Mouse (Mus musculus) spleen, adult 2 months (tissue): ENCODE results near the gene Gnl3l. TPM values are rescaled to one million over a fixed set of nuclear protein-coding genes. Genes with fewer than 3 reads are reported as not detected.

Source experiments
- DNase-seq, 2 experiments: peaks; one replicate each; pipeline versions ENCODE4 v3.0.0 to v3.0.0-alpha.2; 2012 to 2021; ENCODE audit warnings: low spot score in 2 of 2, low read depth in 1 of 2
- H3K27ac ChIP-seq: fragments of 200-500 bp; 2 replicates; pipeline ENCODE4 v1.5.1; 2012; ENCODE audit warnings: low read length, inconsistent platforms; ENCODE audit not compliant: insufficient read depth
- H3K27me3 ChIP-seq: fragments of 200-500 bp; 2 replicates; pipeline ENCODE4 v1.6.1; 2012; ENCODE audit warnings: mild to moderate bottlenecking, moderate library complexity, low read length, inconsistent platforms; ENCODE audit not compliant: control insufficient read depth, insufficient read depth
- H3K36me3 ChIP-seq: fragments of 200-500 bp; 2 replicates; pipeline ENCODE4 v1.6.1; 2012; ENCODE audit warnings: mild to moderate bottlenecking, low read length, inconsistent platforms; ENCODE audit not compliant: control insufficient read depth, insufficient read depth
- H3K4me1 ChIP-seq: fragments of 200-500 bp; 2 replicates; pipeline ENCODE4 v1.6.1; 2011; ENCODE audit warnings: inconsistent platforms; ENCODE audit not compliant: control insufficient read depth, insufficient read depth, insufficient read length
- H3K4me3 ChIP-seq: fragments of 200-500 bp; 2 replicates; pipeline ENCODE4 v1.5.1; 2011; ENCODE audit warnings: mild to moderate bottlenecking, inconsistent platforms; ENCODE audit not compliant: insufficient read depth, insufficient read length; ENCODE audit errors: extremely low read depth
- CTCF ChIP-seq: fragments of 200-500 bp; IDR thresholded peaks from 2 replicates; pipeline ENCODE4 v1.5.1; 2011; ENCODE audit warnings: mild to moderate bottlenecking, inconsistent platforms; ENCODE audit not compliant: insufficient read depth, insufficient read length, insufficient replicate concordance; ENCODE audit errors: extremely low read depth
- POLR2A ChIP-seq: fragments of 200-500 bp; IDR thresholded peaks from 2 replicates; pipeline ENCODE4 v1.6.1; 2011; ENCODE audit warnings: low read depth, low read length, inconsistent platforms
- WGBS: fragments of 180-500 bp; shearing (Covaris S2); methylation state at CpG from one replicate; pipeline ENCODE4 v1.1.7; 2018; 5-methylcytosine and 5-hydroxymethylcytosine counted together
- polyA plus RNA-seq: library from polyadenylated mRNA; depleted of rRNA; stranded (reverse); fragments of >200 nt; gene quantifications from 2 replicates; pipeline ENCODE4 v1.2.3, GENCODE M21; 2012; rRNA removed

The Gnl3l gene
- polyA plus RNA-seq: 5.3 and 6.0 TPM in 2 replicates

- H3K36me3 ChIP-seq: no peaks in the 10 kb centered on the region
- no peaks in the 10 kb centered on the region; the same call in 1 of the 2 replicates for H3K4me1 ChIP-seq
- WGBS: 26% methylated on average over 43 of the region's 43 CpGs
- peak within 1 kb of the TSS; percentile 59 for H3K27ac ChIP-seq
- H3K27me3 ChIP-seq: no peaks in the 10 kb centered on the region
- peak within 1 kb of the TSS; percentile 64 for H3K4me3 ChIP-seq
- TF ChIP-seq POLR2A (peak; percentile 18; the same call in 1 of the 2 replicates), CTCF (0 out of 2 replicates have a peak, but pooled peaks have one; percentile 10)
- peak; percentile 83 to 86 for DNase-seq
Observed at GRCm38 (mm10) chrX:151016938-151017877, at the start of gene Gnl3l. Gnl3l (minus strand) TSS chrX:151017322.

DNA sequence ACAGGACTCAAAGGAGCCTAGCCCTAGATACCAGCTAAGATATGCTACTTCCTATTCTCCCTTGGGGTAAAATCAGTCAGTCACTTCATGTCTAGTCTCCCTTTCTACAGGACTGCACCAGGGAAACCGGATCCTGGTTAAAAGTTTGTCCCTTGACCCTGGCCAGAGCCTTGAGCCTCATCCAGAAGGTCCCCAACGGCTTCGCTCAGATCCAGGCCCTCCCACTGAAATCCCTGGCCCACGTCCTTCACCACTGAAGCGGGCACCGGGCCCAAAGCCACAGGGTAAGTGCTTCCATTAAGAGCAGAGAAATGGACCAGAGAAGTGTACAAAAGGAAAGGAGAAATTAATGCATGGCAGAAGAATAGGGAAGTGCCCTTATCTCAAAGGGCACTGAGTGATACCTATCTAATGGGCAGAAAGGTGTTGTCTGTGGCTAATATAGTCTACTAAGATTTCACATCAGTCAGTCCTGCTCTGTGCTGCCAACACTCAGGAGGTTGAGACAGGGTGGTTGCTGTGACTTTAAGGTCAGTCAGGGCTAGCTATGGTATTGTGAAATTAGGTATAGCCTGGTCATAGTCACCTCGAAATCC is 49.0 kb upstream of the Gnl3l start:
- H3K27ac ChIP-seq: no peak overlapping the region
- WGBS: 83% methylated on average over 7 of the region's 7 CpGs
- H3K27me3 ChIP-seq: no peaks in the 10 kb centered on the region
- no peaks in the 10 kb centered on the region; the same call in 1 of the 2 replicates for H3K4me1 ChIP-seq
- DNase-seq: no peak
- no peak overlapping the region for H3K4me3 ChIP-seq
- no peak for TF ChIP-seq CTCF
- TF ChIP-seq POLR2A: no peak
- no peaks in the 10 kb centered on the region for H3K36me3 ChIP-seq

DNA sequence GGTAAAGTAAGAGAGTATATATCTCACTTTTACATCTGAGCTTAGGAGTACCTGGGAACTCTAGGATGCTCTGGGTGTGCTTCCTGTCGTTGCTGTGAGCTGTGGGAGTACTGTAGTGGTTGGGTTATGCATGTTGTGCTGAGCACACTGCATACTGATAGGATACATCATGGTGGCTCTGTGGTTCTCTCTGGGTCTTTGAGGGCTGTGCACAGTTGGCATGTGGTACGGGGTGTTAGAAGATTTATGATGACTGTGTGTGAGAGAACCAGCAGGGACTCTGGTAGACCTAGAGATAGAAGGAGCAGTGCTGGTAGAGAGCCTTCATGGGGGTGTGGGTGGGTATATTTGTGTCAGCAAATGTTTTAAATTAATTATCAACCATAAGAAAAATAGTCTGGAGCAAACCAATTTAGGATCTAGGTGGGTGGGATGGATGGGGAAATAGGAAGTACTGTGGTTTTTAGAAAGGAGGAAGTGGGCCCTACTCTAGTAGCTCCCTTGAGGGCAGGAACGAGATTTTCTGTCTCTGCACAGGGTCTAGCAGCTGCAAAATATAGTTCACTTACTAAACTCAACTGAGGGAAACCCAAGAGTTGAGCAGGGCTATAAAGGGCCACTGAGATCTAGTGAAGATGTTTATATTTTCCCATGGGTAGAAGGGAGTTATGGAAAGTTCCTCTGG is 44.6 kb upstream of the Gnl3l start:
- TF ChIP-seq POLR2A (no peak), CTCF (no peak)
- 18% methylated on average over 3 of the region's 3 CpGs for whole genome bisulfite sequencing
- no peak for DNase-seq
- Histone ChIP-seq H3K36me3 (no peaks in the 10 kb centered on the region), H3K4me3 (no peak overlapping the region), H3K4me1 (no peaks in the 10 kb centered on the region; the same call in 1 of the 2 replicates), H3K27ac (no peak overlapping the region), H3K27me3 (no peaks in the 10 kb centered on the region)

DNA sequence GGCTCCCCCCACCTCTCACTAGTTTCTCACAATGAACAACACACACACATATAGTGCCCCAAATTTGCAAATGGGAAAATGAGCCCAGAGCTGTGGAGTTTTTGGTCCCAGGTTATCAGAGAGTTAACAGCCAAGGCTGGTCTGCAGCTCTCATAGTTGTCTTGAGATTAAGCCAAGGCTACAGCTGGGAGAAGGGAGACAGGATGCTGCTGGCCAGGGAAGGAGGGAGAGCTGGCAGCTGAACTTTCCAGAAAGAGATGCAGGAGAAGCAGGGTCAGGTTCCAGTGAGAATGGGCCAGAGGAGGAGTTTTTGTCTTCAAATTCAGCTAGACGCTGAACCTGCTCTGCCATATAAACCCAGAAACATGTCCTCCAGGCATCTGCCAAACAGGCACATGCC is 42.2 kb upstream of the Gnl3l start:
- H3K4me3 ChIP-seq: no peak overlapping the region
- no peak overlapping the region for H3K27ac ChIP-seq
- no peaks in the 10 kb centered on the region for H3K27me3 ChIP-seq
- TF ChIP-seq POLR2A (no peak), CTCF (no peak)
- H3K36me3 ChIP-seq: no peaks in the 10 kb centered on the region
- WGBS: 94% methylated on average over 1 of the region's 1 CpGs
- DNase-seq: no peak
- no peaks in the 10 kb centered on the region; the same call in 1 of the 2 replicates for H3K4me1 ChIP-seq

GRCm38 (mm10) chrX:151055559-151055958 is 38.4 kb upstream of the Gnl3l start:
- Histone ChIP-seq H3K4me3 (no peak overlapping the region), H3K27ac (no peak overlapping the region), H3K4me1 (no peaks in the 10 kb centered on the region), H3K36me3 (no peaks in the 10 kb centered on the region), H3K27me3 (no peaks in the 10 kb centered on the region)
- 36% methylated on average over 1 of the region's 1 CpGs for WGBS
- no peak for DNase-seq
- no peak for TF ChIP-seq POLR2A

GRCm38 (mm10) chrX:151054489-151054888 is 37.4 kb upstream of the Gnl3l start:
- 86% methylated on average over 5 of the region's 6 CpGs for WGBS
- DNase-seq: no peak
- Histone ChIP-seq H3K27me3 (no peaks in the 10 kb centered on the region), H3K4me1 (no peaks in the 10 kb centered on the region), H3K36me3 (no peaks in the 10 kb centered on the region), H3K4me3 (no peak overlapping the region), H3K27ac (no peak overlapping the region)
- TF ChIP-seq POLR2A (no peak), CTCF (no peak)
